Mouse (Mus musculus): ENCODE results near the gene Rfwd3.
"Not testable (repeated sequence)": the region's sequence is repeated elsewhere in the genome, so short reads cannot be mapped to it uniquely, and the experiment has no call there.

Gene Rfwd3

DNA sequence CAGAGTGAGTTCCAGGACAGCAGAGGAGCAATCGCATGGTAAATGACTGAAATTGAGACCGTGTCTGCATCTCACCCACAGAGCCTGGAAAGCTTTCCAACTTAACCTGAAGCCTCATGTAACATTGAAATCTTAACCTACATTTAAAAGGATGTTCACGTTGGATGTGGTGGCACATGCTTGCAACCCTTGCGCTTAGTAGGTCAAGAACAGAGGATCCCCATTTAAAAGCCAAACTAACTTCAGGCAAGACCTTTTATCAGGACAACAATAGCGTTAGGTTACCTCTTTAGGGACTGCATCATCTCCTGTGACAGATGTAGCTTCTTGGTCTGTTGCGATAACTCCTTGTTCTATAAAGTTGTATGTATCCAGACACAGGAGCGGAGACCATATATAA is 9.4 kb downstream of the Rfwd3 start:
- DNase-seq (ENCODE audit: low spot score in 2 of 2): no peak

DNA sequence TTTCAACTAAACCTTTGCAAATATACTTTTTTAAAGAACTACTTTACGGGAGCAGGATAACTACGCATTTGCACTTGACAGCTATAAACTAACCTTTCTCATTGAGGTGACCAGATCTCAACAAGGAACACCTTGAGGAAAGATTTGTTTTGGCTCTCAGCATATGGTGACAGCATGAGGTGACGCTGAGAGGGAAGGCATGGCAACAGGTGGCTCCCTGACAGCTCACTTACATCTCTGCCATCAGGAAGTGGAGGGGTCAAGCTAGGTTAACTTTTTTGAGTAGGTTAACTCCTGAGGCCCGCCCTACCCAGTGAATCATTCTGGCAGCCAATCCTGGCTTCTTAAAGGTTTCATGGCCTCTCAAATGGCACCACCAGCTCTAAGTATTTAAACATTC is 14.4 kb downstream of the Rfwd3 start:
- no peak for DNase-seq (ENCODE audit: low spot score in 2 of 2)

DNA sequence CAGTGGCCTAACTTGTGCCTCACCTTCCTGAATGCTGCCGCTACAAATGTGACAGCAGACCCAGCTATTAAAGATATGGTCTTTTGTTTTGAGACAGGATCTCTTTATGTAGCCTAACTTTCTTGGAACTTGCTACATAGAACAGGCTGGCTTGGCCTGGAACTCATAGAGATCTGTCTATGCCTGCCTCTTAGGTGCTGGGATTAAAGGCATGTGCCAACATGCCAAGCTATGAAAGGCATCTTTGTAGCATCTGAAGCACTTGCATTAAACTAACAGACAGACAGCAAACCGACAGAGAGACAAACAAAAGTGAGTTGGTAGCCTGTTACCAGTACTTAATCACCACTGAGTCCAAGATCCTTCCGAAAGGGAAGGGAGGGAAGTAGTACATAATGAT is 17.9 kb downstream of the Rfwd3 start:
- DNase-seq (ENCODE audit: low spot score in 2 of 2): no peak

DNA sequence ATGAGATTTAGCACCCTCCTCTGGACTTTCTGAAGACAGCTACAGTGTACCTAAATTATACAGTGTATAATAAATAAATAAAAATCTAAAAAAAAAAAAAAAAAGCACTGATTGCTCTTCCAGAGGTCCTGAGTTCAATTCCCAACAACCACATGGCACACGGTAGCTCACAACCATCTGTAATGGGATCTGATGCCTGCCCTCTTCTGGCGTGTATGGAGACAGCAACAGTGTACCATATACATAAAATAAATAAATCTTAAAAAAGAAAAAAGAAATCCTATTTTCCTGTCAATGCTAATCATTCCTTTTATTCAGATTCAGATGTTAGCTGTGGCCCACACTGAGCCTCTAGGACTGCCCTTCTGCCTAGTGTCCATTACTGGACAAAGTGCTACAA is 31.7 kb downstream of the Rfwd3 start:
- no peak for DNase-seq (ENCODE audit: low spot score in 2 of 2)

DNA sequence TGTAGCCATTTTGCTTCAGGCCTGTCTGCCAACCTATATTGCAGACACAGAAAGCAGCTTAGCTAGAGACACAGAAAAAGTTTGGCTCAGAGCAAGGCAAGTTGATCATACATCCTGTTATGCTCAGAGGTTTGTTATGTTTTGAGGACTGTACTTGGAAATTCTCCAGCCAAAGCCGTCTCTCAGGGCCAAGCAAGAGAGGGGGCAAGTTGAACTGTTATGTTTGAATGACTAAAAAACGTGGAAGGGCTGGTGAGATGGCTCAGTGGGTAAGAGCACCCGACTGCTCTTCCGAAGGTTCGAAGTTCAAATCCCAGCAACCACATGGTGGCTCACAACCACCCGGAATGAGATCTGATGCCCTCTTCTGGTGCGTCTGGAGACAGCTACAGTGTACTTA is 33.9 kb downstream of the Rfwd3 start:
- not testable (repeated sequence) for DNase-seq (ENCODE audit: low spot score in 2 of 2)

DNA sequence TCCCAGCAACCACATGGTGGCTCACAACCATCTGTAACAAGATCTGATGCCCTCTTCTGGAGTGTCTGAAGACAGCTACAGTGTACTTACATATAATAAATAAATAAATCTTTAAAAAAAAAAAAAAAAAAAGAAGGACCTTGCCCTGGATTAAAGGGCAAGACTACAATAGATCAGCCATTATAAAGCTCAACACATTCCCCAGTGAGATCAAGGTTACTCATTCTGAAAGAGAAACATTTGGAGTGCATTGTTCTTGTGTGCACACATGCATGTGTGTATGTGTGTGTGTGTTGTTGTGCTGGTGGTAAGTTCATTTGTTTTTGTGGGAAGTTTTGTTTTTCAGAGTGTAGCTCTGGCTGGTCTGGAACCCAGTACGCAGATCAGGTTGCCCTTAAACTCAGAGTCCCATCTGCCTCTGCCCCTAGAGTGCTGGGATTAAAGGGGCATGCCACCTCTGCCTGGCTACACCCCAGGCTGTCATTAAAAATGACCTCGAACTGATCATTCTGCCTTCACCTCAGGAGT is 35.3 kb downstream of the Rfwd3 start:
- no peak for DNase-seq (ENCODE audit: low spot score in 2 of 2)

DNA sequence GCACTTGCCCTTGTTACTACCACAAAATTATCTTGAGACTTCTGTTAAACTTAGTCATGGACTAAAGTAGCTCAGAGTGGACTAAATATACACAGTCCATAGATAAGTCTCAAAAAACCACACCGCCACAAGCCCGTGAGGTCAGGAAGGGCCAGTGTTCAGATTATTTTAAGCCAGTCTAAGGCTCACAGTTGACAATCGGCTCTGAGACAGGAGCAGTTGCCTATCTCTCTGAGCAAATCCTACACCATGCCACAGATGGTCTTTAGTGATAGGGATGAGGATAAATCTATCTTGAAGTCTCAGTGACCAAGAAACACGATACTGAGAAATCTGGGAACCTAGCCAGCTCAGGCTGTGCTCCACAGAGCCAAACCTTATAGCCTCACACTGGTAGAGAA is 38.0 kb downstream of the Rfwd3 start:
- no peak for DNase-seq (ENCODE audit: low spot score in 2 of 2)

DNA sequence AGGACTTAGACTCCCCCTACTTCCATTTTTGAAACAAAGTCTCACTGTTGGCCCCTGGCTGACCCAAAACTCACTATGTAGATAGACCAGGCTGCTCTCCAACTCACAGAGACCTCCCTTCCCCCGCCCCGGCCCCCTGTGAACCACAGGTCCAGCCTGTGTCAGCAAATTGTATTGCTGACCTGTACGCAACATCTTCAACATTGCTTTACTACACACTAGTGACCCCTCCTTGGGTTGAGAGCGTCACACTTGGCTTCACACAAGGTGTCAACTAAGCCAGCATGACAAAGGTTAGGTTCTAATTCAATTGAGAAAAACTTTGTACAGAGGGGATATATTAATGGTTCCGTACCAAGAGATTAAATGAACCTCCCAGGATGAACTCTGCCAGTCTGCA is 39.8 kb downstream of the Rfwd3 start:
- no peak for DNase-seq (ENCODE audit: low spot score in 2 of 2)

DNA sequence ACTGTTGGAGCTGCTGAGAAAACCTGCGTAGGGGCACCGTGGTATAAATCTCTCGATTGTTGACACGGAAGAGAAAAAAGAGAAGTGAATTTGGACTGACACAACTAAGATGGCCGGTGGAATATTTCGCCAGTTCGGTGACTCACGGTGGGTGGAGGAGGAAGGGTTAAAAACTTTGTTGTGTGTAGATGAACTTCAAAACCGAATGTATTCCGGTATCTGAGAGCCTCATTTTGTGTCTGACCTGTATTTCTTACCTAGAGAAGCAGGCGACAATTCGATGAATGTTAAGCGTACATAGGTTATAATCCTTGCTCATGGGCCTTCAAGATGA is 40.6 kb downstream of the Rfwd3 start:
- DNase-seq (ENCODE audit: low spot score in 2 of 2): no peak

DNA sequence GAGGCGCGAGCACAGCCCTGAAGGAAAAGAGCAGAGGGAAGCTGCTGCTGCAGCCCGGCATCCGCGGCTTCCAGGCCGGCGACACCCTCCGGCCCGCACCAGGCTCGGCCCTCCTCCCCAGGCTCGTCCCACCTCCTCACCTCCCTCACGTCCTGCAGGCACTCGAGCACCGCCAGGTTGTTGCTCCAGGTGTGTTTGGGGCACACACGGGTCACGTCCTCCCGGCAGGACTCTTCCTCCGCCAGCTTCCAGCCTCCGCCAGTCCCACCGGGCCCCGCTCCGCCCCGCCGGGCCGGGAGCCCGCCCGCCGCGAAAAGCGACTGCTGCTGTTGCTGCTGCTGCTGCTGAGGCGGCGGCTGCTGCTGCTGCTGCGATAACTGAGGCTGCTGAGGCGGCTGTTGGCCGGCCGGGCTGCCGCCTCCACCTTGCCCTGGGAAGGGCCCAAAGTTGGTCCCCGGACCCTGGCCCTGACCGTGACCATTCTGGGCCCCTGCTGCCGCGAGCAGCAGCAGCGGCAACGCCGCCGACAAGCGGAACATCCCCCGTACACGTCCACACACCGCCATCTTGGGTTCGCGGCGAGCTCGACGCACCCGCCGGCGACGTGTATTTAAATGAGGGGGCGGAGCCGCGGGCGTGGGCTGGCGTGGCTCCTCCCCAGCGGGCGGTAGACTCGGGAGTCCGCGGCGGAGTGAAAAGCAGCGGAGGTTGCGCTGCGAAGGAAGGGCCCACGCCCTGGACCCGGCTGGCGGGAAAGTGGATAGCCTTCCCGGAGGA is 41.2 kb downstream of the Rfwd3 start, which contains the start of gene Glg1:
Gene Glg1, minus strand, starts transcription at position 586 of the 777 bp plus-strand sequence.
- DNase-seq (ENCODE audit: low spot score in 2 of 2): peak; percentile 96 to 97

DNA sequence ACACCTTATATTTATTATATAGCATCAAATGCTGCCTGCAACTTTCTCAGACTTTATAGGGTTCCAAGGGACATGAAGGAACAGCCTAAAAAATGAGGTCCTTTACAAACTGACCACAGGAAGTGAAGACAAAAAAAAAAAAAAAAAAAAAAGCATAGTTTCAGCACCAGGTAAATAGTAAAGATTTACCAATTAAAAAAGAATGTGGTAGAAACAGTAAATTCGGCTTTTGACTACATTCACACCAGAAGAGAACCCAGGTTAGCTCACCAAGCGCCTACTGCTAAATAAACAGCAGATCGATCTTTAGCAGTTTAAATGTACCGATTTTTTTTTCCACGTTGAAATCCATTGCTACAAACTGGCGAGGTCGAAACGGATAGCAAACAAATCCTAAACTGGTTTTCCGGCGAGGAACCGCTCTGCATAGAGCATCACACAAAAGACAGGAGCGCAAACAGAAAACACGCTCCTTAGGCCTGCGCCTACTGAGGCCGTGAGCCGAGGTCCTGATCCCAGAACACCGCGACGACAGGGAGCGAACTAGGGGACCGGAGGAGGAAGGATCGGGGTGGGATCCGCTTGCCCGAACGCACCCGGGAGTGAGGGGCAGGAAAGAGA is 41.9 kb downstream of the Rfwd3 start:
- no peak for DNase-seq (ENCODE audit: low spot score in 2 of 2)

DNA sequence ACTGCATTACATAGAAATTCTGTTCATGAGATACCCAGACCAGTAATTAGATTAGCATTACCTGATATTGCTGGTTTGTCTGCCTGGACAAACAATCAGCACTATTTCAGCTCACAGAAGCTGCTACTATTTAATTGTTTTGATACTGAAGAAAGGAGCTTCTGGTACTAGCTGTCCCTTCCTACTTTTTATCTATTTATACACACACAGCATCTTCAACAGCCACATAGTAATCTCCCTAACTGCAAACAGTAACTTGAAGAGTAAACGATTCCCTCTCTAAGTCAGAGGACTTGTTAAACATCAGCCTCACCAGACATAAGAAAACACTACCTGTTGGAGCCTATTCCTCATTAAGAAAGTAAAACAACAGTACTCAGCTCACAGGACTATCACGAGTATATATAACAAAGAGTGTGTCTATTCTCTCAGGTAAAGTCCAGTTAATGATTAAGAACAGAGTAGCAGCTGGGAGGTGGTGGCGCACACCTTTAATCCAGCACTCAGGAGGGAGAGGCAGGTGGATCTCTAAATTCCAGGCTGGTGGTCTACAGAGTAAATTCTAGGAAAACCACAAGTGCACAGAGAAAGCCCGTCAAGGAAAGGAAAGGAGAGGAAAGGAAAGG is 47.4 kb downstream of the Rfwd3 start:
- no peak for DNase-seq (ENCODE audit: low spot score in 2 of 2)

DNA sequence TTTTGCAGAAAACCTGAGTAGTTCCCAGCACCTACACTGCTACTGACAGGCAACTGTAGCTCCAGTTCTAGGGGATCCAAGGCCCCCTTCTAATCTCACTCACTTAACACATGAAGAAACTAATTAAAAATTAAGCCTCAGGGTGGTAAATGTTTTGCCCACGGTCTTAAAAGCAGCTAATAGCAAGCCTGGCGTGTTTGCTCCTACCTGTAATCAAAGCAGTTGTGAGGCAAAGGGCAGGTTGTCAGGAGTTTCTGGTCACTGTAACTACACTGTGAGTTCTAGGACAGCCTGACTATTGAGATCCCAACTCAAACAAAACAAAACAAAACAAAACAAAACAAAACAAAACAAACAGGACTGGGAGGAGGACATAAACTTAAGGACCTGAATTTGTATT is 49.9 kb downstream of the Rfwd3 start:
- no peak for DNase-seq (ENCODE audit: low spot score in 2 of 2)

DNA sequence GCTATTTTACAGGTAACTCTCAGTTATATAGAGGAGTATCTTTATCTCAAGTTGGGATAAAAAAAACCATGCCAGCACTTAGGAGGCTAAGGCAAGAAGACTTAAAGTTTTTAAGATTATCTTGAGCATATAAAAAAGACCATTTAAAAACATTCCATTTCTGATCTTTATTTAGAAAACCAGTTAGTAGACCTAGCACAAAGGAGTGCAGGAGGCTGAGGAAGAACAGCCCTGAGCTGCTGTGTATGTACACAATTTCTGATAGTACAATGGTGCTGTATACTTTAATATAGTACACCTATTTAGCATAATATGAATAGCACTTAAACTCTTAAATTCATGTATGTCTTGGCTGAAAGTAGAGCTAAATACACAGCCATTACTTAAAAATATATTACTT is 51.9 kb downstream of the Rfwd3 start:
- no peak for DNase-seq (ENCODE audit: low spot score in 2 of 2)

DNA sequence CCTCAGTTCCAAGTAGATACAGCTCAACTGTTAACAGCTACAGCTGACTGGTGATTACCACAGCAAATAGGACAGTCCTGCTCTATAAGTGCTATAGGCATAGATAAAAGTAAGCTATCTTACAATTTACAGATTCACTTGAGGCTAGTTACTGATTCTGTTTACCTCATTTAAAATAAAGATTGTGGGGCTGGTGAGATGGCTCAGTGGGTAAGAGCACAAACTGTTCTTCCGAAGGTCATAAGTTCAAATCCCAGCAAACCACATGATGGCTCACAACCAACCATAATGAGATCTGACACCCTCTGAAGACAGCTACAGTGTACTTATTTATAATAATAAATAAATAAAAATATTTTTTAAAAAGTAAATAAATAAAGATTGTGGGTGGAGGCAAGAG is 53.2 kb downstream of the Rfwd3 start:
- not testable (repeated sequence) for DNase-seq (ENCODE audit: low spot score in 2 of 2)

DNA sequence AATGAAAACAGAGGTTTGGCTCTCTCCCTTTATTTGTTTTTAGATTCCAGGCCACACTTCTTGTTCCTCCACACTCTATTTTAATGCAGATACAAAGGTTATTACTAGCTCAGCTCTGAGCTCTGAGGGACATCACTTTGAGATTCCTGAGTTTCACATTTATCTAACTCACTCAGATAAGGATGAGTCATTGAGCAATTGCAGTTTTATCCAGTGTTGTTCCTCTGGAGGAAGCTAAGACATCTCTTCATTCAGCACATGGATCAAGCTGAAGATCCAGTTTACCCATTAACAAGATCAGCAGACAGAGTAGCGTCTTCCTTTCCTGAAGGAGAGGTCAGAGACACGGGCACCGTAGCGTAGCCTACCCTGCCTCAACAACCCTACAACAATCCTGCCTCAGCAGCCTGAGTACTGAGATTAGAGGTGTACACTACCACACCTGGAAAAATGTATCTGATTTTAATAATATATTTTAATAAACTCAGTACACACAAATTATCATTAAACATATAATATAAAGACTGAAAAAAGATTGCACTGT is 53.7 kb downstream of the Rfwd3 start:
- DNase-seq (ENCODE audit: low spot score in 2 of 2): no peak

DNA sequence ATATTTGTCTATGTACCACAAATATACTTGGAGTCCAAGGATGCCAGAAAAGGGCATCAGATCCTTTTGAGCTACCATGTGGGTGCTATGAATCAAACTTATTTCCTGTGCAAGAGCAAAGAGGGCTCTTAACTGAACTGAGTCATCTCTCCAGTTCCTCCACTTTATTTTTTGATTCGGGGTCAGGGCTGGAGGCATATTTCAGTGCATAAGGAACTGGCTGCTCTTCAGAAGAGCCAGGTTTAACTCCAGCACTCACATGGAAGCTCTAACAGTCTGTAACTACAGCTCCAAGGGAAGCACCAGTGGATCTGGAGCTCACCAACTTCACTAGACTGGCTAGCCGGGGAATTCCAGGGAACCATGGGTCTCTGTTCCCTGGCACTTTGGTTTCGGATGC is 62.7 kb downstream of the Rfwd3 start:
- no peak for DNase-seq (ENCODE audit: low spot score in 2 of 2)

DNA sequence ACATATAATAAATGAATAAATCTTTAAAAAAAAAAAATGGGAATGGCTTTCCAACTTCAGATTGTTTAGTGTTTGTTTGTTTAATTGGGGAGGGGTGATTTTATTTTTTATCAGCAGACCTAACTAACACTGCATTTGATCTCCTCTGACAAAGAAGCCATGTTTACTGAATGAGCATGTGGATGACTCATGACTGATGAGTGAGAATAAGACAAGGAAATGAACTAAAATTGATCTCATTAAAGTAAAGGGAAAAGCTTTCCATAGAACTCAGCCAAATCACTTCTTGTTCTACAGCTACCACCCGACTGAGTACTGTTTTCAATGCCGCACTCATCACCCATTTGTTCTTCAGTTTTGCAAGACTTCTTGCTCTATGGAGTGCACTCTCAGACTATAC is 66.3 kb downstream of the Rfwd3 start:
- DNase-seq (ENCODE audit: low spot score in 2 of 2): no peak

DNA sequence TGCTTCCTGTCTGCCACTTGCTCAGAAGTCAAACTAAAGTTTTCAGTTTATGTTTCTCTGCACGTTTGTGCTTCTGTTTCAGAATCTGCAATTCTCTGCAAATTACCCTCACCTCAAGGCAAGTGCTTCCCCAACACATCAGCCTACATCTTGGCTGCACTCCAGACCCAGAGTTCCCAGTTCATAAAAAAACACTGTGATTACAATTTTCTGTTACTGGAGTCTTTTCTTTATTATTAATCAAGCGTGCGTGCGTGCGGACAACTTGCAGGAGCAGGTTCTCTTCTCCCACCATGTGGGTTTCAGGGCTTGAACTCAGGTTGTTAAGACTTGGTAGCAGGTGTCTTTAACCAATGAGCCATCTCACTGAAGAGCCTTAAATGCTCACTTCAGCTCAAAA is 75.9 kb downstream of the Rfwd3 start:
- DNase-seq (ENCODE audit: low spot score in 2 of 2): no peak

All from spleen, postnatal 10 days (tissue).